Mouse (Mus musculus): Measurements from ENCODE around the gene Setd1a. TPM values are rescaled to one million over a fixed set of nuclear protein-coding genes. Genes with fewer than 3 reads are reported as not detected.

Setd1a gene
- polyA plus RNA-seq, 1 experiment from 2014 or later: 32.6 TPM

DNA sequence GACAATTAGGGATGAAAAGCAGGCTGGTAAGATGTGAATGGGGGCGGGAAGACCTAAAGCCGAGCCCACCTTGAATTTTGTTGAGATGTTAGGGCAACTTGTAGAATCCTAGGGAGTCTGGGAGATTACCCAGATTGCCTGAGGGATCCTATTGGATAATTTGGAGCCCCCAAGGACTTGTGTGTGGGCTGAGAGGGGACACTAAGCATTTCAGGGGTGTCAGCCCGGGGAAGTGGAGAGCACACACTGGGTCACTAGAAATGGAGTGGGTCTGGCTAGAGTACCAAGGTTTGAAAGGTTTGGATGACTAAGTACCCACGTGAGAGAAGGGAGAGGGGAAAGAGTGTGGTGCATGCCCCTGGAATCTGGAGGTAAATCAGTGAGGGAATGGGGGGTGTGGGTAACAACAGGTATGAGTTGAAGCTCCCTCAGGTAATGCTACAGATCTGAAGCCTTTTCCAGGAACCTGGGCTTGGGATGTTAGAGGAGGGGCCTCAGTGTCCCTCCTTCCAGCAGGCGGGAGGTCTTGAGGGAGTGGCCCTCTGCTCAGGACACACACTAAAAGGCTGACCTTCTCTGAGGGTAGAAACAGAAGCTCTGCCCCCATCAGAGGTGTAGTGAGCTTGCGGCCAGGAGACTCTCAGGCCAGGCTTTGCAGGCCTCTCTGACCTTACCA lies 28.8 kb upstream of the Setd1a start:
- Histone ChIP-seq H3K36me3 (ENCODE audit: control insufficient read depth, insufficient read depth, low read length) (peaks cover 48% of the 10 kb centered on the region), H3K27ac (ENCODE audit: low read depth, low read length) (peak overlapping the region; percentile 97), H3K4me2 (replicated peaks; ENCODE audit: low read depth, low read length) (peak overlapping the region; percentile 73), H3K4me1 (ENCODE audit: control insufficient read depth, insufficient read depth, low read length) (peaks cover 11% of the 10 kb centered on the region), H3K27me3 (ENCODE audit: control insufficient read depth, insufficient read depth, low read length) (no peaks in the 10 kb centered on the region), H3K4me3 (ENCODE audit: low read length) (peak overlapping the region; percentile 91), H3K9me3 (ENCODE audit: control insufficient read depth, low read length) (no peaks in the 10 kb centered on the region), H3K9ac (ENCODE audit: low read depth, low read length) (peak overlapping the region; percentile 92)
- ATAC-seq (ENCODE audit: low FRiP score, low TSS enrichment): no peak
- WGBS: 26% methylated on average over 6 of the region's 6 CpGs

DNA sequence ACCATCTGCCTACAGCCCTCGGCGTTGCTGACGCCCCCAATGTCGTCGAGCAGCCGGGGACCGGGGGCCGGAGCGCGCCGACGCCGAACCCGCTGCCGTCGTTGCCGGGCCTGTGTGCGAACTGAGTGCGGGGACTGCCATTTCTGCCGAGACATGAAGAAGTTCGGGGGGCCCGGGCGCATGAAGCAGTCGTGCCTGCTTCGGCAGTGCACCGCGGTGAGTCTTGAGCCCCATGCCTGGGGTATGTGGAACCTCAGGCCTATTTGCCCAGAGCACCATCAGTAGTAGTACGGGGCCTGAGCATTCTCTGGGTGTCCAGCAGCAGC lies 28.3 kb upstream of the Setd1a start:
- WGBS: 92% methylated on average over 28 of the region's 28 CpGs
- no peak for ATAC-seq (ENCODE audit: low FRiP score, low TSS enrichment)
- Histone ChIP-seq H3K4me2 (replicated peaks; ENCODE audit: low read depth, low read length) (peak overlapping the region; percentile 73), H3K36me3 (ENCODE audit: control insufficient read depth, insufficient read depth, low read length) (peaks cover 53% of the 10 kb centered on the region), H3K9ac (ENCODE audit: low read depth, low read length) (peak overlapping the region; percentile 37; the same call in 1 of the 2 replicates), H3K27ac (ENCODE audit: low read depth, low read length) (no peak overlapping the region), H3K4me1 (ENCODE audit: control insufficient read depth, insufficient read depth, low read length) (peaks cover 15% of the 10 kb centered on the region), H3K4me3 (ENCODE audit: low read length) (peak overlapping the region; percentile 91), H3K27me3 (ENCODE audit: control insufficient read depth, insufficient read depth, low read length) (no peaks in the 10 kb centered on the region), H3K9me3 (ENCODE audit: control insufficient read depth, low read length) (no peaks in the 10 kb centered on the region)

DNA sequence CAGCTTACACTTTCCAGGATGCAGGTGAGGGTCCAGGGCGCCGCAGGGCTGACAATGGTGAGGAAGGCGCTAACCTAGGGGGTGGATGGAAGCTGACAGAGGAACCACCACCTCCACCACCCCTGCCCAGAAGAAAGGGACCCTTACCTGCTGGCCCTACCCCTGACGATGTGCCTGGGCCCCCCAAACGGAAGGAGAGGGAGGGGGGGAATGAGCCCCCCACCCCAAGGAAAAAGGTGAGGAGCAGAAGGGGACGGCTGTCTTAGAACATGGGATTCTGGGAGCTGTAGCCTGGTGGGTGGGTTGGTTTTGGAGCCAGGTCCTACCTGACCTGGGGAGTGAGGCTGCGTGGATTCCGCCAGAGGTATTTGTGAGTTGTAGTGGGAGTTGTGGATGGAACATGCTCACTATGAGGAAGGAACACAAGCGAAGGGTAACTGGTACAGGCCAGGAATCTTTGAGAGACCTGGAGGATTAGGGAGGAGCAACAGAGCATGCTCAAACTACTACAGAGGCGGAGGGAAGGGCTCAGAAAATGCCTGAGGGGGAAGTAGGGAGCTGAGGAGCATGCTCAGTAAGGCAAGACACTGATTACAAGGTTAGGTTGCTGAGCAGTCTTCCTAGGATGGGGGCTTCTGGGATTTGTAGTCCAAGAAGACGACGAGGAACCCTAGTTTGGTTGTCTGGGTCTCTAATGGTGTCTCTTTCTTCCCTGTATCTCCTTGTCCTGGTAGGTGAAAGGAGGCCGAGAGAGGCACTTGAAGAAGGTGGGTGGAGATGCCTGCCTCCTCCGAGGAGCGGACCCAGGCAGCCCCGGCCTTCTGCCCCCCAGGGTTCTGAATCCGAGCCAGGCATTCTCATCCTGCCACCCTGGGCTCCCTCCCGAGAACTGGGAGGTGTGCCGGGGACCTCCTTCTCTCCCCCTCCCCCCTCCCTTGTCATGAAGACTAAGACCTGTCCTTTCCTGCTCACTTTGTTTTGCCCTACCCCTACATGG lies 26.0 kb upstream of the Setd1a start:
- no peak for ATAC-seq (ENCODE audit: low FRiP score, low TSS enrichment)
- H3K27me3 ChIP-seq (ENCODE audit: control insufficient read depth, insufficient read depth, low read length): no peaks in the 10 kb centered on the region
- H3K9me3 ChIP-seq (ENCODE audit: control insufficient read depth, low read length): no peaks in the 10 kb centered on the region
- no peak overlapping the region for H3K27ac ChIP-seq (ENCODE audit: low read depth, low read length)
- no peak overlapping the region for H3K9ac ChIP-seq (ENCODE audit: low read depth, low read length)
- no peak overlapping the region for H3K4me3 ChIP-seq (ENCODE audit: low read length)
- peaks cover 16% of the 10 kb centered on the region for H3K4me1 ChIP-seq (ENCODE audit: control insufficient read depth, insufficient read depth, low read length)
- peaks cover 75% of the 10 kb centered on the region for H3K36me3 ChIP-seq (ENCODE audit: control insufficient read depth, insufficient read depth, low read length)
- 89% methylated on average over 19 of the region's 19 CpGs for WGBS
- no peak overlapping the region for H3K4me2 ChIP-seq (replicated peaks; ENCODE audit: low read depth, low read length)

DNA sequence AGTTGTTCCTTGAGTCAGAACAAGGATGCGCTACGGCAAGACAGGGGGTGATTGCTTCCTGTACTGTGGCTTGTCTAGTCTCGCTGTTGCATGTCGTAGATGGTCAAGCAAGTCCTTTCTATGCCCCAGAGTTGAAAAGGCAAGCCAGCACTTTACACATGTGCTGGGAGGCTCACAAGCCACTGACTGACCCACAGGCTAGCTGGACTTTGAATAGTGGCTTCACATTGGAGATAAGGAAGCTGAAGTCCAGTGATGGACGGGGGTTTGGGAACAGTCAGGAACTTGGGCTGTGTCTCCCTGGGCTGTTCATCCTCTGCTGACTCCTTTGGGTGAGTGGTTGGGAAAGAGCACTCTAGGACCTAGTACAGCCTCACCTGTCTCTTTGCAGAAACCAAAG lies 24.9 kb upstream of the Setd1a start:
- Histone ChIP-seq H3K4me3 (ENCODE audit: low read length) (no peak overlapping the region), H3K4me2 (replicated peaks; ENCODE audit: low read depth, low read length) (no peak overlapping the region), H3K4me1 (ENCODE audit: control insufficient read depth, insufficient read depth, low read length) (peaks cover 16% of the 10 kb centered on the region), H3K9ac (ENCODE audit: low read depth, low read length) (no peak overlapping the region), H3K27ac (ENCODE audit: low read depth, low read length) (no peak overlapping the region), H3K27me3 (ENCODE audit: control insufficient read depth, insufficient read depth, low read length) (no peaks in the 10 kb centered on the region), H3K9me3 (ENCODE audit: control insufficient read depth, low read length) (no peaks in the 10 kb centered on the region), H3K36me3 (ENCODE audit: control insufficient read depth, insufficient read depth, low read length) (peaks cover 87% of the 10 kb centered on the region)
- WGBS: 95% methylated on average over 5 of the region's 5 CpGs
- ATAC-seq (ENCODE audit: low FRiP score, low TSS enrichment): no peak

DNA sequence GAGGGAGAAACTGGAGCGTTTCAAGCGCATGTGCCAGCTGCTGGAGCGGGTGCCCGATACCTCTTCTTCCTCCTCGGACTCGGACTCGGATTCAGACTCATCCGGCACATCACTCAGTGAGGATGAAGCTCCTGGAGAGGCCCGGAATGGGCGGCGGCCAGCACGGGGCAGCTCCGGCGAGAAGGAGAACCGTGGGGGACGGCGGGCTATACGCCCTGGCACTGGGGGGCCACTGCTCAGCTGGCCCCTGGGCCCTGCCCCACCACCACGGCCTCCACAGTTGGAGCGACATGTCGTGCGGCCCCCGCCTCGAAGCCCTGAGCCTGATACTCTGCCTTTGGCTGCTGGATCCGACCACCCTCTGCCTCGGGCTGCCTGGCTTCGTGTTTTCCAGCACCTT lies 24.4 kb upstream of the Setd1a start:
- Histone ChIP-seq H3K9ac (ENCODE audit: low read depth, low read length) (no peak overlapping the region), H3K4me3 (ENCODE audit: low read length) (no peak overlapping the region), H3K27me3 (ENCODE audit: control insufficient read depth, insufficient read depth, low read length) (no peaks in the 10 kb centered on the region), H3K27ac (ENCODE audit: low read depth, low read length) (no peak overlapping the region), H3K9me3 (ENCODE audit: control insufficient read depth, low read length) (no peaks in the 10 kb centered on the region), H3K36me3 (ENCODE audit: control insufficient read depth, insufficient read depth, low read length) (peaks cover 92% of the 10 kb centered on the region), H3K4me1 (ENCODE audit: control insufficient read depth, insufficient read depth, low read length) (peaks cover 16% of the 10 kb centered on the region), H3K4me2 (replicated peaks; ENCODE audit: low read depth, low read length) (no peak overlapping the region)
- ATAC-seq (ENCODE audit: low FRiP score, low TSS enrichment): no peak
- WGBS: 93% methylated on average over 27 of the region's 27 CpGs

DNA sequence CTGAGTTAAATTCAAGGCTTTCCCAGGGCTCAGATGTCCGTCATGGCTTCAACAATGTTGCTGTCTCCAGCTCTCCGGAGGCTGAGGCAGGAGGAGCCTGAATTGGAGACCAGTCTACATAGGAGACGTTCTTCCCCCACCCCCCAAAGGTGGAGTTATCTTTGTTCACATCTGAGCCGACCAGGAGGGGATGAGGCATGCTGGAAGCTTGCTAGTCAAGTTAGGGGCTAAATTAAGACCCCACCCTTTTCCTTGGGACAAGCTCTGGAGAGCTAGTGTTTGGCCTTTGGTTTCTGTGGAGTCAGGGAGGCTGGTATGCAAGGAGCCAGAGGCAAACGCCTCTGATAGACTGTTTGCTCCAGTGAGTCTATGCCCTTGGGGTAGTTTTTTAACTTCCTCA lies 23.3 kb upstream of the Setd1a start:
- Histone ChIP-seq H3K27ac (ENCODE audit: low read depth, low read length) (no peak overlapping the region), H3K27me3 (ENCODE audit: control insufficient read depth, insufficient read depth, low read length) (no peaks in the 10 kb centered on the region)
- 68% methylated on average over 5 of the region's 5 CpGs for WGBS

DNA sequence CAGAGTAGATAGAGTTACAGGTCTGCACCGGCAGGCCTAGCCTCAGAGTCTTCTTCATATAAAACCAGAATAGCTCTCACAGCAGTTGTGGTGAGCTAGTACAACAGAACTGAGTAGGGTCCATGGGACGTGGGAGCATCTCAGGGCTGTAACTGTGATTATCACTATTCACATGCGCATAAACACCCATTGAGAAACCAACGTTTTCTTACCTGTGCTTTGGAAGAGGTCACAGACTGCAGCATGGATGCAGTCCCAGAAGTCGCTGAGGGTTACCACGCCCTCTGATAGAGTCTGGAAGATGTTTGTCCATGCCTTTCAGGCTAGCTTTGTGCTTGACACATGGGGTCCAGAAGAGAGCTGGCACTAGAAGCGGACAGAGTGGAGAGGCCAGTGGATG lies 22.7 kb upstream of the Setd1a start:
- no peak for ATAC-seq (ENCODE audit: low FRiP score, low TSS enrichment)
- Histone ChIP-seq H3K27ac (ENCODE audit: low read depth, low read length) (no peak overlapping the region), H3K4me3 (ENCODE audit: low read length) (no peak overlapping the region), H3K9ac (ENCODE audit: low read depth, low read length) (no peak overlapping the region), H3K27me3 (ENCODE audit: control insufficient read depth, insufficient read depth, low read length) (no peaks in the 10 kb centered on the region), H3K36me3 (ENCODE audit: control insufficient read depth, insufficient read depth, low read length) (peaks cover 99% of the 10 kb centered on the region), H3K9me3 (ENCODE audit: control insufficient read depth, low read length) (no peaks in the 10 kb centered on the region), H3K4me1 (ENCODE audit: control insufficient read depth, insufficient read depth, low read length) (0 out of 2 replicates have a peak, but pooled peaks cover 8% of the 10 kb centered on the region), H3K4me2 (replicated peaks; ENCODE audit: low read depth, low read length) (no peak overlapping the region)
- WGBS: 89% methylated on average over 7 of the region's 7 CpGs

More for the DNA sequence above, 23.3 kb upstream of the Setd1a start:
- Histone ChIP-seq H3K36me3 (ENCODE audit: control insufficient read depth, insufficient read depth, low read length) (peaks cover 99% of the 10 kb centered on the region), H3K9me3 (ENCODE audit: control insufficient read depth, low read length) (no peaks in the 10 kb centered on the region), H3K9ac (ENCODE audit: low read depth, low read length) (no peak overlapping the region), H3K4me2 (replicated peaks; ENCODE audit: low read depth, low read length) (no peak overlapping the region), H3K4me1 (ENCODE audit: control insufficient read depth, insufficient read depth, low read length) (peaks cover 8% of the 10 kb centered on the region; the same call in 1 of the 2 replicates), H3K4me3 (ENCODE audit: low read length) (no peak overlapping the region)
- no peak for ATAC-seq (ENCODE audit: low FRiP score, low TSS enrichment)

DNA sequence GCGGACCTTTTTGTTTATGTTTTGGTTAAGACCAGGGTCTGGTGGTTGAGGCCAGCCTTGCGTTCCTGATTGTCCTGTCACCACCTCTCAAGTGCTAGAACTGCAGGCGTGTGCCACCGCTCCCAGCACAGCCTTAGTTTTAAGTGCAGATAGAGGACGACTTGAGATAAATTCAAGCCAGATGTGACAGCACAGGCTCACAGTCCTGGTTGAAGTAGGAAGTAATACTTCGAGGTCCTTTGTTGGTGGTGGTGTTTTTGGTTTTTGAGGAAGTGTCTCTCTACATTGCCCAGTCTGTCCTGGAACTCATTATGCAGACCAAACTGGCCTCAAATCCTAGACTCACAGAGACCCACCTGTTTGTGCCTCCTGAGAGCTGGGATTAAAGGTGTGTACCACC lies 16.8 kb upstream of the Setd1a start:
- Histone ChIP-seq H3K27ac (ENCODE audit: low read depth, low read length) (no peak overlapping the region), H3K4me1 (ENCODE audit: control insufficient read depth, insufficient read depth, low read length) (no peaks in the 10 kb centered on the region), H3K36me3 (ENCODE audit: control insufficient read depth, insufficient read depth, low read length) (peaks cover 77% of the 10 kb centered on the region), H3K27me3 (ENCODE audit: control insufficient read depth, insufficient read depth, low read length) (no peaks in the 10 kb centered on the region), H3K9me3 (ENCODE audit: control insufficient read depth, low read length) (no peaks in the 10 kb centered on the region), H3K9ac (ENCODE audit: low read depth, low read length) (no peak overlapping the region), H3K4me3 (ENCODE audit: low read length) (no peak overlapping the region), H3K4me2 (replicated peaks; ENCODE audit: low read depth, low read length) (no peak overlapping the region)
- no peak for ATAC-seq (ENCODE audit: low FRiP score, low TSS enrichment)
- 60% methylated on average over 6 of the region's 6 CpGs for WGBS

DNA sequence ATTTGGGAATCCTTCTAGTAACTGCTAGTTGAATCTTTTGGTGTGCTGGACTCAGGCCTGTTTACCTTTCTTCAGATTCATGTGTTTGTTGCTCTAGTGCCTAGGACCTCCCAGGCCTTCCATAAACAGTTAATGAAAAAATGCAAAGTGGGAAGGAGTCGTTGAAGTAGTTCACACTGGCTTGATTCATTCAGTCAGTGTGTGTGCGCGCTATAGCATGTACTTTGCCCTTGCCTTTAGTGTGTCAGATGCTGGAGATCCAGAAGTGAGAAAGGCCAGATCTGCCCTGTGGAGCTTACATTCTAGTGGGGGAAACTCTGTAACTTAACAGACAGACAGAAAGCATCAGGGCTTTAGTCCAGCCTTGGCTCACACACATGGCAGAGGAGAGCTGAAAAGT lies 16.0 kb upstream of the Setd1a start:
- Histone ChIP-seq H3K9ac (ENCODE audit: low read depth, low read length) (no peak overlapping the region), H3K4me3 (ENCODE audit: low read length) (no peak overlapping the region), H3K4me2 (replicated peaks; ENCODE audit: low read depth, low read length) (no peak overlapping the region), H3K27ac (ENCODE audit: low read depth, low read length) (no peak overlapping the region), H3K4me1 (ENCODE audit: control insufficient read depth, insufficient read depth, low read length) (no peaks in the 10 kb centered on the region), H3K9me3 (ENCODE audit: control insufficient read depth, low read length) (no peaks in the 10 kb centered on the region), H3K27me3 (ENCODE audit: control insufficient read depth, insufficient read depth, low read length) (no peaks in the 10 kb centered on the region), H3K36me3 (ENCODE audit: control insufficient read depth, insufficient read depth, low read length) (peaks cover 77% of the 10 kb centered on the region)
- WGBS: 81% methylated on average over 3 of the region's 3 CpGs
- no peak for ATAC-seq (ENCODE audit: low FRiP score, low TSS enrichment)

All from kidney, embryonic 14.5 days (tissue).